Mouse (Mus musculus) small intestine, adult 2 months (tissue): ENCODE measurements around the gene Sptbn2. TPM values are rescaled to one million over a fixed set of nuclear protein-coding genes. Genes with fewer than 3 reads are reported as not detected.

Experiments used
- H3K27ac ChIP-seq: fragments of 200-500 bp; 2 replicates; pipeline ENCODE4 v1.5.1; 2012; ENCODE audit warnings: low read depth, low read length, control low read depth, inconsistent platforms; ENCODE audit not compliant: insufficient read depth
- H3K27me3 ChIP-seq: fragments of 200-500 bp; 2 replicates; pipeline ENCODE4 v1.6.1; 2012; ENCODE audit warnings: mild to moderate bottlenecking, moderate library complexity, low read length, inconsistent platforms; ENCODE audit not compliant: control insufficient read depth, insufficient read depth
- H3K36me3 ChIP-seq: fragments of 200-500 bp; 2 replicates; pipeline ENCODE4 v1.6.1; 2012; ENCODE audit warnings: mild to moderate bottlenecking, low read length, control low read depth, inconsistent platforms; ENCODE audit not compliant: control insufficient read depth, insufficient read depth
- H3K4me1 ChIP-seq: fragments of 200-500 bp; 2 replicates; pipeline ENCODE4 v1.6.1; 2012; ENCODE audit warnings: low read length, inconsistent platforms, mixed read lengths; ENCODE audit not compliant: control insufficient read depth, insufficient read depth, insufficient read length
- H3K4me3 ChIP-seq: fragments of 200-500 bp; 2 replicates; pipeline ENCODE4 v1.5.1; 2012; ENCODE audit warnings: low read depth, mild to moderate bottlenecking, control low read depth, inconsistent platforms, low read length, moderate library complexity
- CTCF ChIP-seq: fragments of 200-500 bp; IDR thresholded peaks from 2 replicates; pipeline ENCODE4 v1.5.1; 2012; ENCODE audit warnings: low read depth, mild to moderate bottlenecking, control low read depth, inconsistent platforms, low read length, moderate library complexity, mixed read lengths; ENCODE audit not compliant: insufficient replicate concordance, insufficient read length; ENCODE audit errors: extremely low read depth
- POLR2A ChIP-seq: fragments of 200-500 bp; IDR thresholded peaks from 2 replicates; pipeline ENCODE4 v1.6.1; 2012; ENCODE audit warnings: low read depth, mild to moderate bottlenecking, control low read depth, inconsistent platforms, low read length, moderate library complexity
- WGBS: fragments of 180-500 bp; shearing (Covaris S2); methylation state at CpG from one replicate; pipeline ENCODE4 v1.1.7; 2018; 5-methylcytosine and 5-hydroxymethylcytosine counted together
- polyA plus RNA-seq: library from polyadenylated mRNA; depleted of rRNA; stranded (reverse); fragments of >200 nt; gene quantifications from 2 replicates; pipeline ENCODE4 v1.2.3, GENCODE M21; 2012

Sptbn2 gene
- polyA plus RNA-seq, 1 experiment: 0.19 TPM

GRCm38 (mm10) chr19:4782891-4783290 lies 71.9 kb downstream of the Sptbn2 start:
- H3K4me1 ChIP-seq: no peaks in the 10 kb centered on the region
- no peak overlapping the region for H3K4me3 ChIP-seq
- H3K36me3 ChIP-seq: peaks cover 68% of the 10 kb centered on the region
- WGBS: 83% methylated on average over 2 of the region's 2 CpGs
- H3K27ac ChIP-seq: no peak overlapping the region
- TF ChIP-seq POLR2A (no peak), CTCF (no peak)
- H3K27me3 ChIP-seq: no peaks in the 10 kb centered on the region

GRCm38 (mm10) chr19:4785206-4785605 lies 74.2 kb downstream of the Sptbn2 start:
- peaks cover 71% of the 10 kb centered on the region for H3K36me3 ChIP-seq
- no peaks in the 10 kb centered on the region for H3K27me3 ChIP-seq
- no peak overlapping the region for H3K27ac ChIP-seq
- no peak overlapping the region for H3K4me3 ChIP-seq
- no peaks in the 10 kb centered on the region for H3K4me1 ChIP-seq
- TF ChIP-seq POLR2A (no peak), CTCF (no peak)
- 75% methylated on average over 7 of the region's 7 CpGs for WGBS

- no peak overlapping the region for H3K27ac ChIP-seq
- H3K4me1 ChIP-seq: no peaks in the 10 kb centered on the region
- TF ChIP-seq POLR2A (no peak), CTCF (no peak)
- peaks cover 73% of the 10 kb centered on the region for H3K36me3 ChIP-seq
- WGBS: 79% methylated on average over 2 of the region's 2 CpGs
- no peaks in the 10 kb centered on the region for H3K27me3 ChIP-seq
- no peak overlapping the region for H3K4me3 ChIP-seq
These were observed 75.3 kb downstream of the Sptbn2 start for GRCm38 (mm10) chr19:4786313-4786712.

GRCm38 (mm10) chr19:4793281-4793830 lies 82.4 kb downstream of the Sptbn2 start:
- WGBS: under 1% methylated on average over 16 of the region's 16 CpGs
- H3K4me3 ChIP-seq: peak overlapping the region; percentile 66
- H3K4me1 ChIP-seq: no peaks in the 10 kb centered on the region; the same call in 1 of the 2 replicates
- H3K36me3 ChIP-seq: peaks cover 32% of the 10 kb centered on the region
- TF ChIP-seq POLR2A (no peak; the same call in 1 of the 2 replicates), CTCF (no peak)
- no peaks in the 10 kb centered on the region for H3K27me3 ChIP-seq
- H3K27ac ChIP-seq: peak overlapping the region; percentile 59

GRCm38 (mm10) chr19:4793831-4794422 lies 83.0 kb downstream of the Sptbn2 start, which contains the start of gene Rbm4:
TSS of gene Rbm4 (minus strand) at chr19:4793901.
- H3K27me3 ChIP-seq: no peaks in the 10 kb centered on the region
- under 1% methylated on average over 31 of the region's 31 CpGs for WGBS
- H3K36me3 ChIP-seq: peaks cover 32% of the 10 kb centered on the region
- H3K4me1 ChIP-seq: no peaks in the 10 kb centered on the region; the same call in 1 of the 2 replicates
- TF ChIP-seq POLR2A: no peak
- TF ChIP-seq CTCF: no peak
- peak within 1 kb of the TSS; percentile 75 for H3K4me3 ChIP-seq
- peak within 1 kb of the TSS; percentile 59 for H3K27ac ChIP-seq

- Histone ChIP-seq H3K27ac (no peak overlapping the region), H3K4me3 (no peak overlapping the region), H3K27me3 (no peaks in the 10 kb centered on the region), H3K4me1 (no peaks in the 10 kb centered on the region; the same call in 1 of the 2 replicates), H3K36me3 (peaks cover 33% of the 10 kb centered on the region)
- no peak for TF ChIP-seq POLR2A
- WGBS: 41% methylated on average over 1 of the region's 1 CpGs
These were observed 85.0 kb downstream of the Sptbn2 start for GRCm38 (mm10) chr19:4795929-4796328.

GRCm38 (mm10) chr19:4797846-4798245 lies 86.9 kb downstream of the Sptbn2 start:
- TF ChIP-seq CTCF: no peak
- H3K36me3 ChIP-seq: peaks cover 40% of the 10 kb centered on the region

More at GRCm38 (mm10) chr19:4797846-4798245, 86.9 kb downstream of the Sptbn2 start:
- Histone ChIP-seq H3K4me1 (no peaks in the 10 kb centered on the region), H3K27ac (no peak overlapping the region), H3K4me3 (no peak overlapping the region), H3K27me3 (no peaks in the 10 kb centered on the region)
- 97% methylated on average over 2 of the region's 2 CpGs for WGBS
